Mouse (Mus musculus): Measurements from ENCODE around the gene Ube4a. TPM values are rescaled to one million over a fixed set of nuclear protein-coding genes. Genes with fewer than 3 reads are reported as not detected.

Ube4a gene
- polyA plus RNA-seq, 1 experiment: 13.3 TPM

GRCm38 (mm10) chr9:44983001-44983400 is 17.6 kb upstream of the Ube4a start:
- H3ac ChIP-seq (ENCODE audit: control insufficient read depth, insufficient read length): no peak overlapping the region
- H3K79me2 ChIP-seq (ENCODE audit: control insufficient read depth, insufficient read depth): no peaks in the 10 kb centered on the region
- H3K27me3 ChIP-seq (ENCODE audit: control insufficient read depth, insufficient read depth, insufficient read length): peaks cover 33% of the 10 kb centered on the region
- H3K4me2 ChIP-seq (ENCODE audit: low read depth): no peak overlapping the region
- no peak overlapping the region for H3K4me3 ChIP-seq
- no peaks in the 10 kb centered on the region for H3K36me3 ChIP-seq (ENCODE audit: control insufficient read depth, insufficient read depth)
- TF ChIP-seq SRF (IDR thresholded peaks at IDR 0.05; ENCODE audit: control insufficient read depth, insufficient read length, low read depth): no peak
- no peak for TF ChIP-seq CEBPB (IDR thresholded peaks at IDR 0.05; ENCODE audit: insufficient read depth, poor library complexity, severe bottlenecking)
- no peak for TF ChIP-seq TCF3 (IDR thresholded peaks at IDR 0.05; ENCODE audit: insufficient read length, low read depth)
- TF ChIP-seq MYOD1 (IDR thresholded peaks at IDR 0.05; ENCODE audit: control insufficient read depth in 1 of 3, insufficient read length in 2 of 3, low read depth in 2 of 3): no peak
- no peak for TF ChIP-seq POLR2AphosphoS2 (IDR thresholded peaks at IDR 0.05; ENCODE audit: insufficient read length, low read depth)
- TF ChIP-seq E2F4 (IDR thresholded peaks at IDR 0.05; ENCODE audit: insufficient read depth): no peak
- TF ChIP-seq REST (IDR thresholded peaks at IDR 0.05; ENCODE audit: insufficient read depth, insufficient read length): no peak
- TF ChIP-seq TCF12 (IDR thresholded peaks at IDR 0.05; ENCODE audit: insufficient read depth, poor library complexity, severe bottlenecking): no peak
- no peak for TF ChIP-seq USF1 (IDR thresholded peaks at IDR 0.05; ENCODE audit: low read depth)
- no peak for TF ChIP-seq POLR2A (IDR thresholded peaks at IDR 0.05; ENCODE audit: insufficient read length, low read depth)
- TF ChIP-seq MYOG (IDR thresholded peaks at IDR 0.05; ENCODE audit: control insufficient read depth in 1 of 3, insufficient read depth in 1 of 3, insufficient read length in 2 of 3, low read depth in 2 of 3): no peak
- no peak for TF ChIP-seq MAX (IDR thresholded peaks at IDR 0.05; ENCODE audit: low read depth)

GRCm38 (mm10) chr9:44982531-44982930 is 17.1 kb upstream of the Ube4a start:
- Histone ChIP-seq H3K27me3 (ENCODE audit: control insufficient read depth, insufficient read depth, insufficient read length) (peaks cover 34% of the 10 kb centered on the region), H3K4me2 (ENCODE audit: low read depth) (no peak overlapping the region), H3ac (ENCODE audit: control insufficient read depth, insufficient read length) (no peak overlapping the region), H3K4me3 (no peak overlapping the region), H3K36me3 (ENCODE audit: control insufficient read depth, insufficient read depth) (no peaks in the 10 kb centered on the region), H3K79me2 (ENCODE audit: control insufficient read depth, insufficient read depth) (no peaks in the 10 kb centered on the region)
- TF ChIP-seq MYOD1 (IDR thresholded peaks at IDR 0.05; ENCODE audit: control insufficient read depth in 1 of 3, insufficient read length in 2 of 3, low read depth in 2 of 3) (no peak), MAX (IDR thresholded peaks at IDR 0.05; ENCODE audit: low read depth) (no peak), MYOG (IDR thresholded peaks at IDR 0.05; ENCODE audit: control insufficient read depth in 1 of 3, insufficient read depth in 1 of 3, insufficient read length in 2 of 3, low read depth in 2 of 3) (no peak), TCF12 (IDR thresholded peaks at IDR 0.05; ENCODE audit: insufficient read depth, poor library complexity, severe bottlenecking) (no peak), POLR2AphosphoS2 (IDR thresholded peaks at IDR 0.05; ENCODE audit: insufficient read length, low read depth) (no peak), REST (IDR thresholded peaks at IDR 0.05; ENCODE audit: insufficient read depth, insufficient read length) (no peak)

- Histone ChIP-seq H3ac (ENCODE audit: control insufficient read depth, insufficient read length) (no peak overlapping the region), H3K4me2 (ENCODE audit: low read depth) (no peak overlapping the region), H3K36me3 (ENCODE audit: control insufficient read depth, insufficient read depth) (no peaks in the 10 kb centered on the region), H3K4me3 (no peak overlapping the region), H3K79me2 (ENCODE audit: control insufficient read depth, insufficient read depth) (no peaks in the 10 kb centered on the region), H3K27me3 (ENCODE audit: control insufficient read depth, insufficient read depth, insufficient read length) (peaks cover 38% of the 10 kb centered on the region)
- TF ChIP-seq USF1 (IDR thresholded peaks at IDR 0.05; ENCODE audit: low read depth) (no peak), POLR2AphosphoS2 (IDR thresholded peaks at IDR 0.05; ENCODE audit: insufficient read length, low read depth) (no peak), REST (IDR thresholded peaks at IDR 0.05; ENCODE audit: insufficient read depth, insufficient read length) (no peak), POLR2A (IDR thresholded peaks at IDR 0.05; ENCODE audit: insufficient read length, low read depth) (no peak), MYOD1 (IDR thresholded peaks at IDR 0.05; ENCODE audit: control insufficient read depth in 1 of 3, insufficient read length in 2 of 3, low read depth in 2 of 3) (no peak), TCF12 (IDR thresholded peaks at IDR 0.05; ENCODE audit: insufficient read depth, poor library complexity, severe bottlenecking) (no peak), E2F4 (IDR thresholded peaks at IDR 0.05; ENCODE audit: insufficient read depth) (no peak), CEBPB (IDR thresholded peaks at IDR 0.05; ENCODE audit: insufficient read depth, poor library complexity, severe bottlenecking) (no peak), TCF3 (IDR thresholded peaks at IDR 0.05; ENCODE audit: insufficient read length, low read depth) (no peak), MAX (IDR thresholded peaks at IDR 0.05; ENCODE audit: low read depth) (no peak), SRF (IDR thresholded peaks at IDR 0.05; ENCODE audit: control insufficient read depth, insufficient read length, low read depth) (no peak), MYOG (IDR thresholded peaks at IDR 0.05; ENCODE audit: control insufficient read depth in 1 of 3, insufficient read depth in 1 of 3, insufficient read length in 2 of 3, low read depth in 2 of 3) (no peak)
Observed at GRCm38 (mm10) chr9:44982081-44982480, 16.7 kb upstream of the Ube4a start.

- Histone ChIP-seq H3K4me2 (ENCODE audit: low read depth) (no peak within 1 kb of the TSS), H3K79me2 (ENCODE audit: control insufficient read depth, insufficient read depth) (no peaks in the 10 kb centered on the region), H3ac (ENCODE audit: control insufficient read depth, insufficient read length) (no peak within 1 kb of the TSS), H3K4me3 (no peak within 1 kb of the TSS), H3K27me3 (ENCODE audit: control insufficient read depth, insufficient read depth, insufficient read length) (peaks cover 39% of the 10 kb centered on the region), H3K36me3 (ENCODE audit: control insufficient read depth, insufficient read depth) (no peaks in the 10 kb centered on the region)
- TF ChIP-seq E2F4 (IDR thresholded peaks at IDR 0.05; ENCODE audit: insufficient read depth): no peak
- no peak for TF ChIP-seq POLR2AphosphoS2 (IDR thresholded peaks at IDR 0.05; ENCODE audit: insufficient read length, low read depth)
- no peak for TF ChIP-seq MYOG (IDR thresholded peaks at IDR 0.05; ENCODE audit: control insufficient read depth in 1 of 3, insufficient read depth in 1 of 3, insufficient read length in 2 of 3, low read depth in 2 of 3)
- no peak for TF ChIP-seq MAX (IDR thresholded peaks at IDR 0.05; ENCODE audit: low read depth)
- TF ChIP-seq USF1 (IDR thresholded peaks at IDR 0.05; ENCODE audit: low read depth): no peak
- TF ChIP-seq TCF12 (IDR thresholded peaks at IDR 0.05; ENCODE audit: insufficient read depth, poor library complexity, severe bottlenecking): no peak
- no peak for TF ChIP-seq REST (IDR thresholded peaks at IDR 0.05; ENCODE audit: insufficient read depth, insufficient read length)
- no peak for TF ChIP-seq SRF (IDR thresholded peaks at IDR 0.05; ENCODE audit: control insufficient read depth, insufficient read length, low read depth)
- no peak for TF ChIP-seq POLR2A (IDR thresholded peaks at IDR 0.05; ENCODE audit: insufficient read length, low read depth)
- TF ChIP-seq CEBPB (IDR thresholded peaks at IDR 0.05; ENCODE audit: insufficient read depth, poor library complexity, severe bottlenecking): no peak
- no peak for TF ChIP-seq MYOD1 (IDR thresholded peaks at IDR 0.05; ENCODE audit: control insufficient read depth in 1 of 3, insufficient read length in 2 of 3, low read depth in 2 of 3)
- TF ChIP-seq TCF3 (IDR thresholded peaks at IDR 0.05; ENCODE audit: insufficient read length, low read depth): no peak
Observed at GRCm38 (mm10) chr9:44981676-44982075, 16.3 kb upstream of the Ube4a start, which contains the start of gene Cd3d. TSS of gene Cd3d (plus strand) at chr9:44981786.

All from myocyte (in vitro differentiated cells).